Mouse (Mus musculus): ENCODE measurements around the gene Gm7257. TPM values are rescaled to one million over a fixed set of nuclear protein-coding genes. Genes with fewer than 3 reads are reported as not detected.

Gm7257 gene
- total RNA-seq (2014; rRNA removed), result not detected in 2 replicates
- not detected in 2 replicates for polyA plus RNA-seq (2015; fragmentation: Nextera tagmentation; extraction: Ambion mirVana)

GRCm38 (mm10) chr9:36431584-36431983 lies at the start of gene Gm7257:
Gene Gm7257 (plus strand): TSS chr9:36431884.
- Histone ChIP-seq H3K4me3 (ENCODE audit: low read length) (no peak within 1 kb of the TSS), H3K4me2 (ENCODE audit: low read depth, low read length) (no peak within 1 kb of the TSS), H3K27me3 (ENCODE audit: insufficient read depth, low read length) (no peaks in the 10 kb centered on the region), H3K4me1 (ENCODE audit: insufficient read depth, low read length) (no peaks in the 10 kb centered on the region), H3K9ac (replicated peaks; ENCODE audit: low read length) (no peak within 1 kb of the TSS), H3K27ac (no peak within 1 kb of the TSS), H3K9me3 (ENCODE audit: low read length) (no peaks in the 10 kb centered on the region), H3K36me3 (ENCODE audit: insufficient read depth, low read length) (no peaks in the 10 kb centered on the region)
- DNase-seq (ENCODE audit: low spot score) (no peak), ATAC-seq (no peak)
- 84% methylated on average over 4 of the region's 4 CpGs for WGBS
- TF ChIP-seq CTCF (IDR thresholded peaks at IDR 0.05; ENCODE audit: low read depth), result no peak

GRCm38 (mm10) chr9:36402991-36403390 lies 28.7 kb upstream of the Gm7257 start:
- no peak overlapping the region for H3K4me3 ChIP-seq (ENCODE audit: low read length)
- H3K36me3 ChIP-seq (ENCODE audit: insufficient read depth, low read length), result no peaks in the 10 kb centered on the region
- no peak overlapping the region for H3K4me2 ChIP-seq (ENCODE audit: low read depth, low read length)
- TF ChIP-seq CTCF (IDR thresholded peaks at IDR 0.05; ENCODE audit: low read depth), result no peak
- WGBS, result 50% methylated on average over 2 of the region's 2 CpGs
- no peak overlapping the region for H3K27ac ChIP-seq
- no peaks in the 10 kb centered on the region for H3K27me3 ChIP-seq (ENCODE audit: insufficient read depth, low read length)
- H3K4me1 ChIP-seq (ENCODE audit: insufficient read depth, low read length), result no peaks in the 10 kb centered on the region
- peaks cover 10% of the 10 kb centered on the region; the same call in 1 of the 2 replicates for H3K9me3 ChIP-seq (ENCODE audit: low read length)
- ATAC-seq, result no peak
- no peak overlapping the region for H3K9ac ChIP-seq (replicated peaks; ENCODE audit: low read length)
- DNase-seq (ENCODE audit: low spot score), result no peak

- Histone ChIP-seq H3K4me1 (ENCODE audit: insufficient read depth, low read length) (no peaks in the 10 kb centered on the region), H3K4me2 (ENCODE audit: low read depth, low read length) (no peak overlapping the region), H3K27me3 (ENCODE audit: insufficient read depth, low read length) (no peaks in the 10 kb centered on the region), H3K9me3 (ENCODE audit: low read length) (no peaks in the 10 kb centered on the region), H3K9ac (replicated peaks; ENCODE audit: low read length) (no peak overlapping the region), H3K36me3 (ENCODE audit: insufficient read depth, low read length) (no peaks in the 10 kb centered on the region), H3K27ac (no peak overlapping the region), H3K4me3 (ENCODE audit: low read length) (no peak overlapping the region)
- ATAC-seq, result no peak
- no peak for TF ChIP-seq CTCF (IDR thresholded peaks at IDR 0.05; ENCODE audit: low read depth)
- no peak for DNase-seq (ENCODE audit: low spot score)
- 40% methylated on average over 2 of the region's 2 CpGs for WGBS
These were observed 3.5 kb downstream of the Gm7257 start for GRCm38 (mm10) chr9:36435051-36435764.

- Histone ChIP-seq H3K4me1 (ENCODE audit: insufficient read depth, low read length) (no peaks in the 10 kb centered on the region), H3K4me2 (ENCODE audit: low read depth, low read length) (no peak within 1 kb of the TSS), H3K9me3 (ENCODE audit: low read length) (peaks cover 2% of the 10 kb centered on the region; the same call in 1 of the 2 replicates), H3K4me3 (ENCODE audit: low read length) (no peak within 1 kb of the TSS), H3K36me3 (ENCODE audit: insufficient read depth, low read length) (no peaks in the 10 kb centered on the region), H3K27ac (no peak within 1 kb of the TSS), H3K27me3 (ENCODE audit: insufficient read depth, low read length) (no peaks in the 10 kb centered on the region), H3K9ac (replicated peaks; ENCODE audit: low read length) (no peak within 1 kb of the TSS)
- no peak for TF ChIP-seq CTCF (IDR thresholded peaks at IDR 0.05; ENCODE audit: low read depth)
- ATAC-seq (no peak), DNase-seq (ENCODE audit: low spot score) (no peak)
- 58% methylated on average over 3 of the region's 3 CpGs for WGBS
These were observed 43.7 kb downstream of the Gm7257 start, which contains the start of gene Gm9513 for GRCm38 (mm10) chr9:36475338-36475737. Gene Gm9513 (plus strand): TSS chr9:36475638.

Other genes with a start within 250 kb of the Gm7257 start
- not detected in 2 replicates for gene Gm9513, start 43.8 kb downstream of the Gm7257 start, total RNA-seq (2014; rRNA removed)
- not detected in 2 replicates for gene Gm9513, start 43.8 kb downstream of the Gm7257 start, polyA plus RNA-seq (2015; fragmentation: Nextera tagmentation; extraction: Ambion mirVana)
- not detected in 2 replicates for gene Gm5615, start 110.1 kb downstream of the Gm7257 start, total RNA-seq (2014; rRNA removed)
- gene Gm5615, start 110.1 kb downstream of the Gm7257 start, polyA plus RNA-seq (2015; fragmentation: Nextera tagmentation; extraction: Ambion mirVana), result not detected in 2 replicates
- not detected in 2 replicates for gene Gm17689, start 150.8 kb downstream of the Gm7257 start, total RNA-seq (2014; rRNA removed)
- gene Gm17689, start 150.8 kb downstream of the Gm7257 start, polyA plus RNA-seq (2015; fragmentation: Nextera tagmentation; extraction: Ambion mirVana), result not detected in 2 replicates
- gene A630095E13Rik, start 211.5 kb downstream of the Gm7257 start, total RNA-seq (2014; rRNA removed), result not detected in 2 replicates
- gene A630095E13Rik, start 211.5 kb downstream of the Gm7257 start, polyA plus RNA-seq (2015; fragmentation: Nextera tagmentation; extraction: Ambion mirVana), result not detected in 2 replicates